Mouse (Mus musculus) spleen, adult 2 months (tissue): ENCODE measurements at regions not wholly inside any gene's neighbourhood (a gene's known extent, or its start where the extent isn't known, plus 50 kb on each side); places are given as distances from the start of the nearest gene placed in this dataset.
"Not testable (repeated sequence)": the region's sequence is repeated elsewhere in the genome, so short reads cannot be mapped to it uniquely, and the experiment has no call there.

Source experiments
- DNase-seq, 2 experiments: peaks; one replicate each; pipeline versions ENCODE4 v3.0.0 to v3.0.0-alpha.2; 2012 to 2021; ENCODE audit warnings: low spot score in 2 of 2, low read depth in 1 of 2
- H3K27ac ChIP-seq: fragments of 200-500 bp; 2 replicates; pipeline ENCODE4 v1.5.1; 2012; ENCODE audit warnings: low read length, inconsistent platforms; ENCODE audit not compliant: insufficient read depth
- H3K27me3 ChIP-seq: fragments of 200-500 bp; 2 replicates; pipeline ENCODE4 v1.6.1; 2012; ENCODE audit warnings: mild to moderate bottlenecking, moderate library complexity, low read length, inconsistent platforms; ENCODE audit not compliant: control insufficient read depth, insufficient read depth
- H3K36me3 ChIP-seq: fragments of 200-500 bp; 2 replicates; pipeline ENCODE4 v1.6.1; 2012; ENCODE audit warnings: mild to moderate bottlenecking, low read length, inconsistent platforms; ENCODE audit not compliant: control insufficient read depth, insufficient read depth
- H3K4me1 ChIP-seq: fragments of 200-500 bp; 2 replicates; pipeline ENCODE4 v1.6.1; 2011; ENCODE audit warnings: inconsistent platforms; ENCODE audit not compliant: control insufficient read depth, insufficient read depth, insufficient read length
- H3K4me3 ChIP-seq: fragments of 200-500 bp; 2 replicates; pipeline ENCODE4 v1.5.1; 2011; ENCODE audit warnings: mild to moderate bottlenecking, inconsistent platforms; ENCODE audit not compliant: insufficient read depth, insufficient read length; ENCODE audit errors: extremely low read depth
- CTCF ChIP-seq: fragments of 200-500 bp; IDR thresholded peaks from 2 replicates; pipeline ENCODE4 v1.5.1; 2011; ENCODE audit warnings: mild to moderate bottlenecking, inconsistent platforms; ENCODE audit not compliant: insufficient read depth, insufficient read length, insufficient replicate concordance; ENCODE audit errors: extremely low read depth
- POLR2A ChIP-seq: fragments of 200-500 bp; IDR thresholded peaks from 2 replicates; pipeline ENCODE4 v1.6.1; 2011; ENCODE audit warnings: low read depth, low read length, inconsistent platforms
- WGBS: fragments of 180-500 bp; shearing (Covaris S2); methylation state at CpG from one replicate; pipeline ENCODE4 v1.1.7; 2018; 5-methylcytosine and 5-hydroxymethylcytosine counted together

- Histone ChIP-seq H3K4me1 (no peaks in the 10 kb centered on the region), H3K27ac (no peak overlapping the region)
Observed at GRCm38 (mm10) chr5:64587895-64588738, 215.1 kb upstream of the Klf3 start.

GRCm38 (mm10) chr5:64588768-64589167 lies 214.4 kb upstream of the Klf3 start:
- H3K27me3 ChIP-seq, H3K4me3 ChIP-seq, DNase-seq, H3K36me3 ChIP-seq, H3K4me1 ChIP-seq, H3K27ac ChIP-seq: not testable (repeated sequence)
- WGBS: 93% methylated on average over 8 of the region's 8 CpGs

More at GRCm38 (mm10) chr5:64587895-64588738, 215.1 kb upstream of the Klf3 start:
- no peak overlapping the region for H3K4me3 ChIP-seq
- no peaks in the 10 kb centered on the region for H3K36me3 ChIP-seq
- no peak for DNase-seq
- no peak for TF ChIP-seq CTCF
- TF ChIP-seq POLR2A: no peak
- H3K27me3 ChIP-seq: no peaks in the 10 kb centered on the region
- WGBS: 76% methylated on average over 8 of the region's 8 CpGs

- WGBS: 80% methylated on average over 5 of the region's 5 CpGs
- Histone ChIP-seq H3K27ac (no peak overlapping the region), H3K36me3 (no peaks in the 10 kb centered on the region), H3K27me3 (no peaks in the 10 kb centered on the region), H3K4me1 (no peaks in the 10 kb centered on the region), H3K4me3 (no peak overlapping the region)
- DNase-seq: no peak
- TF ChIP-seq POLR2A (no peak), CTCF (no peak)
Observed at GRCm38 (mm10) chr5:64590036-64590435, 213.2 kb upstream of the Klf3 start.

- Histone ChIP-seq H3K4me3 (no peak overlapping the region), H3K27me3 (no peaks in the 10 kb centered on the region), H3K27ac (no peak overlapping the region), H3K36me3 (no peaks in the 10 kb centered on the region), H3K4me1 (no peaks in the 10 kb centered on the region; the same call in 1 of the 2 replicates)
- WGBS: 87% methylated on average over 1 of the region's 1 CpGs
- TF ChIP-seq CTCF (no peak), POLR2A (no peak)
- no peak for DNase-seq
Observed at GRCm38 (mm10) chr5:64590747-64591146, 212.4 kb upstream of the Klf3 start.

GRCm38 (mm10) chr5:64591792-64592191 lies 211.4 kb upstream of the Klf3 start:
- Histone ChIP-seq H3K36me3 (no peaks in the 10 kb centered on the region), H3K27me3 (no peaks in the 10 kb centered on the region), H3K27ac (no peak overlapping the region), H3K4me1 (no peaks in the 10 kb centered on the region; the same call in 1 of the 2 replicates), H3K4me3 (no peak overlapping the region)
- no peak for DNase-seq
- TF ChIP-seq POLR2A: no peak
- TF ChIP-seq CTCF: no peak
- 90% methylated on average over 2 of the region's 2 CpGs for WGBS

GRCm38 (mm10) chr5:64595220-64595619 lies 208.0 kb upstream of the Klf3 start:
- Histone ChIP-seq H3K4me1 (peaks cover 7% of the 10 kb centered on the region), H3K27ac (no peak overlapping the region), H3K36me3 (no peaks in the 10 kb centered on the region), H3K4me3 (no peak overlapping the region), H3K27me3 (no peaks in the 10 kb centered on the region)
- DNase-seq: no peak
- TF ChIP-seq POLR2A: no peak
- TF ChIP-seq CTCF: no peak
- 85% methylated on average over 3 of the region's 3 CpGs for WGBS

GRCm38 (mm10) chr5:64595751-64596344 lies 207.3 kb upstream of the Klf3 start:
- H3K4me3 ChIP-seq: no peak overlapping the region
- DNase-seq: no peak
- no peak overlapping the region for H3K27ac ChIP-seq
- 79% methylated on average over 17 of the region's 17 CpGs for WGBS
- TF ChIP-seq CTCF: no peak
- no peaks in the 10 kb centered on the region for H3K27me3 ChIP-seq
- peaks cover 11% of the 10 kb centered on the region for H3K4me1 ChIP-seq
- H3K36me3 ChIP-seq: no peaks in the 10 kb centered on the region
